Mouse (Mus musculus) frontal cortex, postnatal 36 days (tissue): Measurements from ENCODE around the gene Lgals1.

Experiments
- DNase-seq, 2 experiments: peaks; one replicate each; pipeline ENCODE4 v3.0.0; 2022; ENCODE audit warnings: low spot score in 2 of 2

The Lgals1 gene

DNA sequence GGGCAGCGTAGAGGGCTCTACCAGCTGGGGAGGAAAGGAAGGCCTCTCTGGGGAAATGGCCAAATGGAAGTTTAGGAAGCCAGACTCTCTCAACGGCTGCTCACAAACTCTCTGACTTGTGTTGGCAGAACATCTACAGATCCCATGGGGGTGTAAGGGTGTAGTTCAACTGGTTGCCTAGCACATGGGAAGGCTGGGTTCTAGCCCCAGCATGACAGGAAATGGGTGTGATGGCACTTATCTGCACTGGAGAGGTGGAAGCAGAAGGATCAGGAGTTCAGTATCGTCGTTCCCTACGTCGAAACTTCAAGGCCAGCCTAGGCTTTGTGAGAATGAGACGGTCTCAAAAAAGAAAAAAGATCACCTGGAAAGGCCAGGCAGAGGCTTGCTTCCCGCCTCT lies 17.5 kb upstream of the Lgals1 start:
- no peak for DNase-seq

- DNase-seq: peak in 1 of 2 experiments; percentile 39
Observed at GRCm38 (mm10) chr15:78912040-78912439, 14.5 kb upstream of the Lgals1 start.

- DNase-seq: peak; percentile 95 to 98
Observed at GRCm38 (mm10) chr15:78913632-78914090, 12.9 kb upstream of the Lgals1 start, which contains the start of gene Pdxp. Pdxp (plus strand) TSS chr15:78913919.

DNA sequence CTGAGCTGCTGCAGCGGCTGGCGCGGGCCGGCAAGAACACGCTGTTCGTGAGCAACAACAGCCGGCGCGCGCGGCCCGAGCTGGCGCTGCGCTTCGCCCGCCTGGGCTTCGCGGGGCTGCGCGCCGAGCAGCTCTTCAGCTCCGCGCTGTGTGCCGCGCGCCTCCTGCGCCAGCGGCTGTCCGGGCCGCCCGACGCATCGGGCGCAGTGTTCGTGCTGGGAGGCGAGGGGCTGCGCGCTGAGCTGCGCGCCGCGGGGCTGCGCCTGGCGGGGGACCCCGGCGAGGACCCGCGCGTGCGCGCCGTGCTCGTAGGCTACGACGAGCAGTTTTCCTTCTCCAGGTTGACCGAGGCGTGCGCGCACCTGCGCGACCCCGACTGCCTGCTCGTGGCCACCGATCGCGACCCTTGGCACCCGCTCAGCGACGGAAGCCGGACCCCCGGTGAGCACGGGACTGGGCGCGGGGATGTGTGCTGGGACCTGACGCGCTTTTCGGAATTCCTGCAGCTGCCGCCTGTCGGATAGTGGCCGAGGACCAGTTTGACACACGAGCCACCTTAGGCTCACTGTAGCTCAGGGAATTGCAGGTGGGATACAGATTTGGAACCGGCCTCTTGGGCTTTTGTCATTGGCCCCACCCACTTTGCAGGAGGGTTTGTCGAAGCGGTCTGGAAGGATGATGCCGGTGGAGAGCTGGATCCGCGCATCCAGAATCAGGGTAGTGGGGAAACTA lies 12.3 kb upstream of the Lgals1 start:
- peak in 1 of 2 experiments; percentile 48 for DNase-seq

DNA sequence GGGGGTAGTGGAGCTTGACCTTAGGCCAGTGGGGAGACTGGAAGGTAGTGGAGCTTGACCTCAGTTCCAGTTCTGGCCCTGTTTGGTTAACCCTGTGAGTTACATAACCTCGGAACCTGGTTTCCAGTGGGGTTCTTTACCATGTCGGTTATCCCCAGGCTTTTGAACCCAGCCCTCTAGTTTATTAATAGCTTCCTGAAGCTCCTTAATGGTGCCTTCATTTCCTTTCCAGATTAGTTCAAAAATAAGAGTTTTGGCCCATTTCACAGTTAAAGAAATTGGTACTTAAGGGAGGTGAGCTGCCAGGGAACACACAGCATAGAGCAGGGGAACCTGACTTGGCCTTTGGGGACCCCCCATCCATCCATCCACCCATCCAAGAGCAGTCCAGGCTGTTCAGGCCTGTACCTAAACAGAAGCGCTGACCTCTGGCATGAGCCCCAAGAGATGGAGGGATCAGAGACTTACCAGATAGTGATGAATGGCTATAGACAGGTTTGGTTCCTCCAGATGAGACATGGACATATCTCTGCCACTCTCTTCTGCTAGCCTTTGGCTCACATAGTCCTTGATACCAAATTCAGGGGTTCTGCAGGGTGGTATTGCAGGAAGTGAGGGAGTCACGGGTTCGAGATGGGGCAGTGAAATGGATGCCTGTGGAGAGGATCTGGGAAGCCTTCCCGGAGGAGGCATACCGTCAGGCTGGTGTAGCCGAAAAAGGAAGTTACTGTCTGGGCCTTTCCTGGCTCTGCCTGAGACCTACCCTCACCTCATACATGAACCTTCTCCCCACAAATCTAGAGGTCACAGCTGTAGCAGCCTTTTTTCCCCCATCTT lies 11.5 kb upstream of the Lgals1 start:
- DNase-seq: peak in 1 of 2 experiments; percentile 37

DNA sequence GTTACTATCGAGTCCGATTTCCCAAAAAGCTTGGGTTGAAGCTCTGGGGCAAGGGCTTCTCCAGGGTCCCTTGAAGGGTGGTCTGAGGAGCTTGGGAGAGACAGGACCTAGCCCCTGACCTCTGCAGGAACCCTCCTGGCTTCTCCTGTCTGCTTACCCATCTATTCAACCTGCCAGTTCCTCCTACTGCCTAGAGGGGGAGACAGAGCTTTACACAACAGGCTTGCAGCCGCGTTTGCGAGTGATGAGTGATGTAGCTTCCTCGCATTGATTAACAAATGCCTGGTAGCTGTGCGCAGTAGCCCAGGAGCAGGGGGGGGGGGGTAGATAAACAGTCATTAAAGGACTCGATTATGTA lies 10.9 kb upstream of the Lgals1 start:
- DNase-seq: peak; percentile 53 to 77

DNA sequence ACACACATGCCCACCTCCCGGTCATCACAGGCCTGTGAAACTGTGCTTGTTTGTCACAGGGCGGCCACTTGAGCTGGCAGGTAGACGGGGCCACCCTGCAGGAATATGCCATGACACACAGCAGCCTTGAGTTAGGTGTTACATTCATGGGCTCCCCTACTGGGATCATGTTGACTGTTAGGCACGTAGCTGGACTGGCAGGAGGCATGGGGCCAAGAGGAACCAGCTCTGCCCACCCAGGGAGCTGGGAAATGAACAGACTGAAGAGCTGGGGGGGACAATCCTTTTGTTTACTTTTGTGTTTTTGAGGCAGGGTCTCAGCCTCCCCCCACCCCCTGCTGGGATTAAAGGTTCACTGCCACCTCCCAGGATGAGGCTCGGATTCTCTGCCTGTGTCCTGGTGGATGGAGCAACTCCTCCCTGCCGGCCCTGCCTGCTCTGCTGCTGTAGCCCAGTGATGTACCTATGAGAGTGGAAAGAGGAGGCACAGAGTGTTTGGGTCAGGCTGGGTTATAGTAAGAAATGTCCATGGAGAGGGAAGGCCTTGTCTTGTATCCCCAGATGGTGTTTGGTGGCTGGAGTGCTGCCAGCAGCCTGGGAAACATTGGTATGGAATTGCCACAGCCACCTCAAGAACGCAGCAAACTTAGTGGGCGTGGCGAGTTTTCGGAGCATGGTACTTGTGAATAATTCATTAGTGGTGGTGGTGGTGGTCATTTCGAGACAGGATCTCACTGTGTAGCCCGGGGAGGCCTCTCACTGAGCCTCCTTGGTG lies 10.3 kb upstream of the Lgals1 start:
- DNase-seq: peak in 1 of 2 experiments; percentile 49

DNA sequence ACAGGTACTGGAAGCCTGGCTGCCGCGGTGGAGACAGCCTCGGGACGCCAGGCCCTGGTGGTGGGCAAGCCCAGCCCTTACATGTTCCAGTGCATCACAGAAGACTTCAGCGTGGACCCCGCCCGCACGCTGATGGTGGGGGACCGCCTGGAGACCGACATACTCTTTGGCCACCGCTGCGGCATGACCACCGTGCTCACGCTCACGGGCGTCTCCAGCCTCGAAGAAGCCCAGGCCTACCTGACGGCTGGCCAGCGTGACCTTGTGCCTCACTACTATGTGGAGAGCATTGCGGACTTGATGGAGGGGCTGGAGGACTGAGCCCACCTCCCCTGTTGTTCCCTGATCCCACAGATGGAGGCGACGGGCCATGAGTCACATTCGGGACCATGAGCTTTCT lies 8.4 kb upstream of the Lgals1 start:
- DNase-seq: no peak

- no peak for DNase-seq
Observed at GRCm38 (mm10) chr15:78919914-78920313, 6.6 kb upstream of the Lgals1 start.

GRCm38 (mm10) chr15:78922700-78923099 lies 3.8 kb upstream of the Lgals1 start:
- DNase-seq: no peak

GRCm38 (mm10) chr15:78923585-78923984 lies 2.9 kb upstream of the Lgals1 start:
- no peak for DNase-seq

GRCm38 (mm10) chr15:78925129-78925528 lies 1.4 kb upstream of the Lgals1 start:
- no peak for DNase-seq

GRCm38 (mm10) chr15:78927021-78927787 lies 679 bp downstream of the Lgals1 start:
- no peak for DNase-seq

DNA sequence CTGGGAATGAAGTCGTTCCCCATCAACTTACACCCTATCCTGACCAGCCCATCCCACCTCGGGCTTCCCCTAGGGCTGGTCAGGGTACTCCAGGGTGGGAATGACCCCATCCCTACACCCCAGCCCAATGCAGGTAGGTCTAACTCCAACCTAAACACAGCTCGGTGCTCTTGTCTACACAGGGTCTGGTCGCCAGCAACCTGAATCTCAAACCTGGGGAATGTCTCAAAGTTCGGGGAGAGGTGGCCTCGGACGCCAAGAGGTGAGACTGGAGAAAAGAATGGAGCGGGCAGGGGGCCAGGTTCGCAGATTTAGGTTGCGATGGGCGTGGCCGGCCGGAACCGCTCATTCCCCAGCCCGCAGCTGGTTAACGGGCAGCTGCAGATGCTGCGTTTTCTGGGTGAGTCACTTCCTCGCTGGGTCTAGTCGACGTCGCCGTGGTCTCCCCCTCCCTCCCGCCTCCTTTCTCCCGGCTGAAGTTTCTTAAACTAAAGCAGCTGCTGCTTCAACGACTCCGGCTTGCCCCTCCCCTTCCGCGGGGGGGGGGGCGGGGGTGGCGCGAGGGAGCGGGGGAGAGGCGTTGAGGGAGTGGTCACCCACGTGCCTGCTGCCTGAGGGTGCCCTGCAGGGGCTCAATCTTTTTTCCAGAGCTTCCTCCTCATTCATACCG lies 1.4 kb downstream of the Lgals1 start:
- DNase-seq: peak in 1 of 2 experiments; percentile 42

GRCm38 (mm10) chr15:78928539-78928938 lies 2.0 kb downstream of the Lgals1 start:
- no peak for DNase-seq

GRCm38 (mm10) chr15:78930192-78930706 lies 3.7 kb downstream of the Lgals1 start:
- DNase-seq: no peak

DNA sequence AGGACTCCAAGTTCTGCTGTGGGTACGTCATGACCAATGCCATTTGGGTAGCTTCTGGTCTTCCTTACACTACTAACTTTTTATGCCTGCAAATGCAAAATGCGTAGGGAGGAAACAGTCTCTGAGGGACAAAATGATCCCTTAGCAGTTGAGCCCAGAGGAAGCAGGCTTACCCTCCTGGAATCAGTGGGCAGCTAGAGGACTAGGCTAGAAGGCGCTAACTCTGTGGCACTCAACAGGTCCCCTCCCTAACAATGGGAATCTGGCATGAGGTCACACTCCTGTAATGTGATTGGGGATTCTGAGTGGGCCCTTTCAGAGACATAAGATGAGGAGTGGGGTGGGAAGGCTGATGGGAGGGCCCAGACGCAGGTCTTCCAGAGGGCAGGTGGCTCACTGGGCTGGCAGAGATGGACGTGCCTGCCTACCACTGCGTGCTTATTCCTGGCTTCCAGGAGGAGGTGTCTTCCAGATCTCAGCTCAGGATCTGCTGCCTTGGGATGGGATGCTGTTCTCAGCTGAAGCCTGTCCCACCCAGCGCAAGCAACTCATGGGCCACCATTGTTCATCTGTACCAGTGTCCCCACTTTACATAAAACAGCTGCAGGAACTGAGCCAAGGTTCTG lies 4.4 kb downstream of the Lgals1 start:
- DNase-seq: no peak

GRCm38 (mm10) chr15:78931577-78931976 lies 5.1 kb downstream of the Lgals1 start:
- no peak for DNase-seq

GRCm38 (mm10) chr15:78934784-78935320 lies 8.3 kb downstream of the Lgals1 start, which contains the start of gene Nol12:
Nol12 (plus strand) TSS chr15:78934933.
- DNase-seq: peak; percentile 85 to 94

- DNase-seq: no peak
Observed at GRCm38 (mm10) chr15:78936403-78936802, 9.9 kb downstream of the Lgals1 start.
